Mouse (Mus musculus): Measurements from ENCODE around the gene Rrm2.

Rrm2 gene

DNA sequence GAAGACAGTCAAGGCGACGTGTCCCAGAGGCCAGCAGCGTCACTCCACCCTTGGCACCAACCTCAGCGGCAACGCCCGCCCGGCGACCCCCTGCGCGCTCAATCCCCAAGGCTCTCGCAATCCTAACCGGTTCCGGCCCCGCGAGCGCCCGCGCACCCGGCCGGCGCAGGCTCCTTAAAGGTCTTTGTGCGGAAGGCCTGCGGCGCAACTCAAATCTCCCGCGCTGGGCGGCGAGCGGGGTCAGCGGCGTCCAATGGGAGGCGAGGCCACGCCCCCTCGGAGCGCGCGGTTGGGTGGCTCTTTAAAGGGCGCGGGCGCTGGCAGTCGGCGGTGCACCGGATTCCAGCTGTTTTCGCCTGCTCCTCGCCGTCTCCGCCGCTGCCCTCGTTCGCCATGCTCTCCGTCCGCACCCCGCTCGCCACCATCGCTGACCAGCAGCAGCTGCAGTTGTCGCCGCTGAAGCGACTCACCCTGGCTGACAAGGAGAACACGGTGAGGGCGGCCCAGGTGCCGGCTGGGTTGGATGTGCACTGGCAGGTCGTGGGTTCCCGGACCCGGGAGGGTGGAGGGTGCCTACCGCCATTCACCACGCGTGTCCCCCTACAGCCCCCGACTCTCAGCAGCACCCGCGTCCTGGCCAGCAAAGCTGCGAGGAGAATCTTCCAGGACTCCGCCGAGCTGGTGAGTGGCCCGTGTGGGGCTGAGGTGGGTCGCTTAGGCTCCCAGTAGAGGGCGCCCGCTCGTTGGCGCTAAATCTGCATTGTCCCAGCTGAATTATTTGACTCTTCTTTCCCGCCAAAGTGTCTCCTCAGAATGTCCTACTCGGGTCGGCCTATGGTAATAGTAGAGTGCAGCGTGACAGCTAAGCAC lies at the start of gene Rrm2:
Rrm2 (plus strand) TSS at position 288 of the 870 bp plus-strand sequence.
- in situ Hi-C loops (cut with MboI; ENCODE audit: unreplicated experiment in 2 of 2), result loop anchor here (5.0 to 25.0 kb wide), 5 partner anchors 244 to 1204 kb away; partner anchors contain the start of gene Kidins220 (in 1 of the 2)

DNA sequence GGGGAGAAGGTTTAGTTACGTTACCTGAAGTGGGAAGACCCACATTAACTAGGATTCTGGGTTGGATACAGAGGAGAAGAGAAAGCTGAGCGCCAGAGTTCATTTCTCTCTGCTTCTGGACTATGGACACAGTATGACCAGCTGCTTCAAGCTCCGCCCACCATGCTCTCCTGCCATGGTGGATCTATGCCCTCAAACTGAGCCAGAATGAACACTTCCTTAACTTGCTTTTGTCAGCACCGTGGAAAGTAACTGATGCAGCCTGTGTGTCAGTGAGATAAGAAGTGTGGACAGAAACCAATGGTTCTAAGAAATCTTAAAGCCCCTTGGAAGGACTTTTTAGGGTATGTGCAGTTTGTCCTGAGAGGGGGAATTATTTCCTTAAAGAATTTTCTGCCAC lies 49.0 kb upstream of the Rrm2 start:
- in situ Hi-C loops (cut with MboI; ENCODE audit: unreplicated experiment in 2 of 2), result no loop called here

DNA sequence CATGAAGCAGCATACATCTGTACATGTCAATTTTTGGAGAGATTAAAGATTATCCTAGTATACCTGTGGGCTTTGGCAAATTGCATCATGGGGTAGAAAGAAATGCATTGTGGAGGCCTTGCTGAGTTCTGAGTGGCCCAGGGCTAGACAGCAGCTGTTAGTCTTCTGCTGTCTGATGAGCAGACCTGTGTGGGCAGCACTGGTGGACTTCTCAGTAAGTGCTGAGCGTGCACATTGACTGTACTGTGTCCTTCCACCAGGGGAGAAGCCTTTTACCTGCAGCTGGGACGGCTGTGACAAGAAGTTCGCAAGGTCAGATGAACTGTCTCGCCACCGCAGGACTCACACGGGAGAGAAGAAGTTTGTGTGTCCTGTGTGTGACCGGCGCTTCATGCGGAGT lies 48.1 kb upstream of the Rrm2 start:
- in situ Hi-C loops (cut with MboI; ENCODE audit: unreplicated experiment in 2 of 2), result no loop called here

DNA sequence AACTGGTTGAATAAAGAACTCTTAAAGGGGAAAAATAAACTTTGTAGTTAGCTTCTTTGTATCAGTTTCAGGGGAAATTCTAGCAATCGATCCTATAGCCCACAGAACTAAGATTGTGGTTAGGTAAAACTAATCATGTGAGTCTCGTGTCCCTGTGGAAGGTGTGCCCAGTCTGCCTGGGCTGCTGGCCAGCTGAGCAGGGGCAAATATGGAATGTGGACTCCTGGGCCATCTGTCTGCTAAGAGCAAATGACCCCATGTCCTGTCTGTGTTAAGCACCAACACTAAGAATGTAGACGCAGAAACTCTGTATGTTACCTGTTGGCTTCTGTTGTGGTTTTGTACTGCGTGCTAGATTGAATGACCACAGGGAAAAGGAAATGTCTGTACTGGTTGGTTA lies 46.9 kb upstream of the Rrm2 start:
- in situ Hi-C loops (cut with MboI; ENCODE audit: unreplicated experiment in 2 of 2), result no loop called here

DNA sequence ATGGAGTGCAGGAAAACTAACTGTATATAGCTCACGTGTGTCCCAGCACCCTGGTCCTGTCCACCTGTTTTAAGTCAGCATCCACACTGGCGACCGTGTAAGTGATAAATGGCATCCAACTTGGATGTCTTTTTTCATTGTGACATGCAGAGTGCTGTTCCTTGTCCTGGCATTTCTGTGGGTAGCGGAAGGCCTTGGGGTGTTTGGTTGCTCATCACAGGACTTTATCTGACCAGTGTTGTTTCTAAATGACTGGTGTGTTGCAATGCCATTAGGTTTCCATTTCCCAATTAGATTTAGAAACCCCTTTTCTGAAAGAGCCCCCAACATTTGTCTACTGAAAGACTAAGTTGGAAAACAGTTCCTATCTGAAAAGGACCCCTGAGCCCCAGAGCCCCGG lies 45.9 kb upstream of the Rrm2 start:
- in situ Hi-C loops (cut with MboI; ENCODE audit: unreplicated experiment in 2 of 2), result no loop called here

DNA sequence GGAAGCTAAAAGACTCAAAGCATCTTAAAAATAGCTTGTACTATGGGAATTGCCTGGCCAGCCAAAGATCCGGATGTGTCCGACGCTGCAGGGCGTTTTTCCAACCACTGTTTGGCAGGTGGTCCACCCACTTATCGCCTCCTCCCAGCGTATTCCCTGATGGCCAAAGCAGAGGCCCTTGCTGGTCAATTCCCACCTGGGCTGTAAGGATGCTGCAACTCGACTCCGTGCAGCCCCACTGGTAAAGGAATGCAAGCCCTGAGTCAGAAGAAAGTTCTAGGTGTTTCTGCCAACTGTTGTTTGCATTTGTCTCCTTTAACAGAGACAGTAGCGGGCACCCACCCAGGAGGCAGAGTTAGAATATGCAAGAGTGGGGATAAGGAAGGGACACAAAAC lies 27.9 kb upstream of the Rrm2 start:
- in situ Hi-C loops (cut with MboI; ENCODE audit: unreplicated experiment in 2 of 2), result no loop called here

DNA sequence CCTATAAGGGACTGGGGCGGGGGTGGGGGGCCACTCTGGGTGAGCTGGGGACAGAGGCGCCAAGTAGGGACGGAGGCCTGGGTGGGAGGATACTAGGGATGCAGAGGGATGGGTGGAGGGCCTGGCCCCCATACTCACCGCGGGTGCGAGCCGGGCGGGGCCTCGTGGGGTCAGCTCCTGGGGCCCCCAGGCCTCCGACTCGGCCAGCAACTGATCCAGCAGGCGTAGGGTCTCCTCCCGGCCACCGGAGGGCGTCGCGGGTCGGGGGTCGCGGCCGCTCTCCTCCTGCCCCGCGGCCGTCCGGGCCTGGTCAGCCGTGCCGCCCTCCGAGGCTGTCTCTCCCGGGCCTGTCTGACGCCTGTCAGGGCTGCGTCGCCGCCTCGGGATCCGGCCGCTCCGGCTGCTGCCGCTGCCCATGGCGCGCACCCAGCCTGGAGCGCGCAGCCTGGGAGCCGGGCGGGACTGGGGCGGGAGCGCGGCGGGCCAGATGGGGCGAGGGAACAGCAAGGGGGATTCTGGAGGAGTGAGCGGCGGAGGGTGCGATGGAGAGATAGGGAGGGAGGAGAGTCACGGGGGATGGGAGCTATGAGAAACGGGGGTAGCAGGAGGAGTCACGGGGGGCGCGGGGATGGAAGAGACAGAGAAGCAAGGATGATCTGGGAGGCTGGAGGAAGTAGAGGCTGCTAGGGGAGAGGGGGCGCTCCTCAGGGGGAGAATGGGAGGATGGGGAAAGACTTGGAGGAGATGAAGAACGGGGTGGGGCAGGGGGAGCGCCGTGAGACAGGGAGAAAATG lies 27.4 kb upstream of the Rrm2 start:
- in situ Hi-C loops (cut with MboI; ENCODE audit: unreplicated experiment in 2 of 2), result no loop called here

DNA sequence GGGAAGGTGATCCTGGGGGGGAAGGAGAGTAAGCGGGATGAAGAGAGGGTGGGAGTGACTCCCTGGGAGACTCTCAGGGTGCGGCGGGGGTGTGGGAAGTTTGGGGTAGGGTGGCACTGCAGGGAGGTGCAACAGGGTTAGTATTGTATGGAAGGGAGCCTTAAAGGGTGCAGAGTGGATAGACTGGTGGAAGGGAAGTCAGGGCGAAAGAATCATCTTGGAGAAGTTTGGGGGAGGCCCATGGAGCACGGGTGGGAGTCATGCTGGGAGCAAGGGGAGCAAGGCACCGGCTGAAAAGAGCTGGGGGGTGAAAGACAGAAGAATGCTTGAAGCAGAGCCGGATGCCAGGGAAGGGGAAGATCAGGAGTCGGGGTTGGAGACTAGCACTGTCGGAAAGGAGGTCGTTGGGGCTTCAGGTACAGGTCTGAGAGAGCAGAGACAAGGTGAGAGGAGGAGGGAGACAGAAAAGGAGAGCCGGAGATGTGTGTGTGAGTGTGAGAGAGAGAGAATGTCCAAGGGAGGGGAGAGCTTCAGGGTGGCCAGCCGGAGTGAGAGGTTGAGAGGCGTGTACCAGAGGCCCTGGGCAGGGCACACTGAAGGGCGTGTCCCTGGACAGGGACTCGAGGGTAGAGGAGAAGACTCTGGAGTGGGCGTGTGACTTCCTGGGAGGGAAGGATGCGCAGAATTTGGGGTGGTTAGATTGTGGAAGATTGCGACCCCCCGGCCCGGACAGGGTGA lies 26.6 kb upstream of the Rrm2 start, which contains the start of gene Cys1:
Cys1 (minus strand) TSS at position 528 of the 738 bp plus-strand sequence.
- in situ Hi-C loops (cut with MboI; ENCODE audit: unreplicated experiment in 2 of 2), result no loop called here

DNA sequence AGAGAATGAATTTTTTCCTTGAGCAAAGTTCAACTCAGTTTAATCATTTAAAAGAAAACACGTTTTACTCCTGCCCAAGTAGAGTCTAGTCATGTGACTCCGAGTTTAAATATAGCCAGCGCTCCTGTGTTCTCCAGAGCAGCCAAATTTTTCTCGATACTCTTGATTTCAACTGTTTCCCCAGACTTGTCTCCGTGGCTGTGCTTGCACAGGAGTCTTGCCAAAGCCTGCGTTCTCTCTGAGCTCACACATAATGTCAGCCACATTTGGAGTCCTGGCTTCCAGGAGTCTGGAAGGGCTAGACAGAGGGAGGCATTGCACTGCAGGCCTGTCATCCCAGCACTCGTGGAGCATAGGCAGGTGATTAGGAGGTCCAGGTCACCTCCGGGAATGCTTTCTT lies 25.5 kb upstream of the Rrm2 start:
- in situ Hi-C loops (cut with MboI; ENCODE audit: unreplicated experiment in 2 of 2), result no loop called here

DNA sequence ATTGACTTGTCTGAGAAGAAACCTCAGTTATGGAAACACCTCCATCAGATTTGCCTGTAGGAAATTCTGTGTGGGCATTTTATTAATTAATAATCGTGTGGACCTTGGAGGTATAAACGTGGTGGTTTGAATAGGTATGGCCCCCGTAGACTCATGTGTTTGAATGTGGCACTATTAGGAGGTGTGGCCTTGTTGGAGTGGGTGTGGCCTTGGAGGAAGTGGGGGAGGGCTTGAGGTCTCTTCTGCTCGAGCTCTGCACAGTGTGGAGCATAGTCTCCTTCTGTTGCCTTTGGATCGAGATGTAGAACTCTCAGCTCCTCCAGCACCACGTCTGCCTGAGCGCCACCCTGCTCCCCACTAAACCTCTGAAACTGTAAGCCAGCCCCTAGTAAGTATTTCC lies 24.6 kb upstream of the Rrm2 start:
- in situ Hi-C loops (cut with MboI; ENCODE audit: unreplicated experiment in 2 of 2), result no loop called here

DNA sequence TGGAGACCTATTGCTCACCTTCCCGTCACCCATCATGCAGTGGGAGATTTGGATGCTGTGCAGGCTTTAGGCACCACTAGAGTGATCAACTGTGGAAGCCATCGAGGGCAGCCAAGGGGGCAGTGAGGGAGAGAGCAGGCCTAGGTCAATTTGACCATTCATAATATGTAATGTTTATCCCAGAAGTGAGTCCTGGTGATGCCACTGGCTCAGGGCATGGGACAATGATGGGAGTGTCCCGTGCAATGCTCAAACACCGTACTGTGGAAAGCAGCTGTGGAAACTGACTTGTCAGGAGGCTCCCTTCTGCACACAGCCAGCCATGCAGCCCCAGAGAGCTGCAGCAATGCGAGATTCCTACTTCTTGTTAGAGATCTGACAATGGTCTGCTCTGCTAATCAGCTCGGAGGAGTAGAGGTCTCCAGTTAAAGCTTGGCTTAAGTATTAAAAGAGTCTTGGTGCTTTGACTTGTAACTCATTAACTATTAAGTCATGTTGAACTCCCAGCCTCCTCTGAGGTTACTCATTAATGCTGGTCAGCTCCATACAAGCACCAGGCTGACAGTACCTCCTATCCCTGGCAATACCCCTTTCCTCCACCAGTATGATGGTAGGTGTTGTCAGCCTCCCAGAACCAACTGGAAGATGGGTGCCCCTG lies 21.9 kb upstream of the Rrm2 start:
- in situ Hi-C loops (cut with MboI; ENCODE audit: unreplicated experiment in 2 of 2), result no loop called here

DNA sequence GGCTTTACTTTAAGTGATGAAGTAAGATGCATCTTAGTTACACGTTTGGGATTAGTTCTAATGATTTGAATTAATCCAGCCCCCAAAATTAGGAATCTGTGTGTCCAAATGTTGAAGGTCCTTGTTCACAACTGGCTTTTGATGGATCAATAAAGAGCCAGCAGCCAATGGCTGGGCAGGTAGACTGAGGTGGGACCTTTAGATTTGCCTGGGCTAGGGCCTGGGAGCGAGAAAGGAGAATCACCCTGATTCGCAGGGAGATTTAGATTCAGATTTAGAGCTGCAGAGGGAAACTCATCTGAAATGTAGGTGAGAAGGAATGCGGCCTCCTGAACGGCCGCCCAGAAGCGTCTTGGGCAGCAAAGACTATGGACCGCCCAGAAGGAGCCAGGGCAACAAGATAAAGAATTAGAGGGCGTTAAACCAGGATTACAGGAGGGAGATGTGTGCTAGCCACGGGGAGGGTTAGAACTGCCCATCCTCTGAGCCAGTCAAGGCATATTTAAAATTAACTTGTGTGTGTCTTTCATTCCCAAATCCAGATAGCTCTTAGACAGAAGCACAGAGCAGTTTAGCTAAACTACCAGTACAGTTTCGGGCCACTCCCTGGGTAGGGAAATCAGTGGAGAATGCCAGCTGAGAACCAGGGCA lies 21.2 kb upstream of the Rrm2 start:
- in situ Hi-C loops (cut with MboI; ENCODE audit: unreplicated experiment in 2 of 2), result no loop called here

DNA sequence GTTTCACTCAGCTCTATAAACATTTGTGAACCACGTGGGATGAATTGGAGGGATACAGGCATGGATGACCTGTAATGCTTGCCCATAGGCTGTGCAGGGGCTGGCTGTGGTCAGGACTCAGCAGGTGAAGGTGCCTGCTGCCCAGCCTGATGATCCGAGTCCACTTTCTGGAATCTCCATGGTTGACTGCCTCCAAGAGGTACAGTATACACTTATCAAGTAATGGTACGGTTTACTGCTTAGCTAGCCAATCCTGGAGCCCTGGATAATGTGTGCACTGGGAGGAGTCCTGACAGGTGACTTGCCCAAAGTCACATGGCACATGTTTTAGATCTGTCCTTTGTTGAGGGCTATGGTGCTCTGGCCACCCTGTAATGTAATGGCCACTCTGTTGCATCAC lies 17.7 kb upstream of the Rrm2 start:
- in situ Hi-C loops (cut with MboI; ENCODE audit: unreplicated experiment in 2 of 2), result loop anchor here (10.0 kb wide), 2 partner anchors 86 to 1604 kb away; no protein-coding TSS in a partner anchor

DNA sequence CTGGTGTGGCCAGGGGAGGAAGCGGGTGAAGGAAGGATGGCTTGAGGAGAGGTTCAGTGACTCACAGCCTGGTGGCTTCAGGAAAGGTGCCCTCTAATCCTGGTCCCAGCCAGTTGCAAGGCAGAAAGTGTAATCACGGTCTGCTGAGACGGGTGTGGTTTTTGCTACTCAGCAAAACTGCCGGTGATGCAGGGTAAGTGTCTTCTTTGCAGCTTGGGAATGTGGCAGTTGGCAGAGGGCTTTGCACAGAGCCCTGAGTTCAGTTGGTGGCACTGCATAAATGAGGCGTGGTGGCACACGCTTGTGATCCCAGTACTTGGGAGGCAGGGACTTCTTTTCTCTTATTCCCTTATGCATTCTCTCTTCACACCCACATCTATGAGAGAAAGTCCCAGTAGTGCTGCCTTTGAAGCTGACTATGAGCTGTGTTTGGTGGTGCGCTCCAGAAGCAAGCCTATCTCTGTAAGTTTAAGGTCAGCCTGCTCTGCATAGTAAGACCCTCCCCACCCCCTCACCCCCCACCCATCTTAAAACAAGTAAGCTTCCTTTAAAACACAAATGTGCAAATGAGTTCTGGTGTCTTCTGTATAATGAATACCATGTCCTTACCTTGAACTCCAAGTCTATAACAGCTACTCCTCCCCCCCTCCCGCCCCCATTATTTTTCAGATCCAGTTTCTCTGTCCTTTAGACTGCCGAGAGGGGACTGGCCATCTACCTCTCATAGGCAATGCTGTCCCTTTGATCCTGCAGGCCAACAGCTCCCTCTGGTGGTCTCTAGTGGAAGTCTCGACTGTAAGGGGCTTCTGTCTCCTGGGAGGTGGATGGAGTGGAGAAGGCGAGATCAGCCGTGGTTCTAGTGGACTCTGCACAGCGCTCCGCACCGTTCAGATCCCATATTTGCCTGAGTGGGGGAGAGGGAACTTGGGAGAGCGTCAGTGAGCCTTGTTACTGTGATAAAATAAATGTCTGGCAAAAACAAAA lies 11.2 kb upstream of the Rrm2 start:
- in situ Hi-C loops (cut with MboI; ENCODE audit: unreplicated experiment in 2 of 2), result loop anchor here (5.0 to 10.0 kb wide), 5 partner anchors 92 to 1598 kb away; no protein-coding TSS in a partner anchor

DNA sequence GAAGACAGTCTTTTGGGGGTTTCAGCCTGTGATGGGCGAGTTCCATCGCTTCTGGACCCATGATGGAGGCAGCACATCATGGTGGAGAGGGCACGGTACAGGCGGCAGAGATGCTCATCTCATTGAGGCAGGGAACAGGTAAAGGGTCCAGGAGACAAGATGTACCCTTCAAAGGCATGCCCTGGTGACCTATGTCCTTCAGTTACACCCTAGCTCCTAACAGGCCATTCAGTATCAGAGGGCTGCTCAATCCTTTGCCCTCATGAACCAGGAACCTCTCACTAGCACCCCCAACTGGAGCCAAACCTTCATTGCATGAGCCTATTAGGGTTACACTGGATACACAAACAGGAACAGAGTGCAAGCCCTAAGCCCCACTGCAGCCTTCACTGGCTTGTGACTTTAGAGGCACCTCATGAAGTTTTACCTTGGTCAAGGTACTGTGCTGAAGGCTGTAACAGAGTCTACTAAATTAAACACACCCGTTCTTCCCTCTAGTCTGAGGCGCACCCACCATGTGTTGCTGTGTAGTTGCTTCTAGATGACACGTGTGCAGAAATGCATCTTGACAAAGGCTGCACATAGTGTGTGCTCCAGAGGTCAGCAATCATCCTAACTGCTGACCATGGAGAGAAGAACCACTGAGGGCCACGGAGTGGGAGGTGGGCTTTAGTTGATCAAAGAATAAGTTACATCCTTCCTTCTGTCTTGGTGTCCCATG lies 10.4 kb upstream of the Rrm2 start:
- in situ Hi-C loops (cut with MboI; ENCODE audit: unreplicated experiment in 2 of 2), result loop anchor here (5.0 to 10.0 kb wide), 5 partner anchors 93 to 1597 kb away; no protein-coding TSS in a partner anchor

DNA sequence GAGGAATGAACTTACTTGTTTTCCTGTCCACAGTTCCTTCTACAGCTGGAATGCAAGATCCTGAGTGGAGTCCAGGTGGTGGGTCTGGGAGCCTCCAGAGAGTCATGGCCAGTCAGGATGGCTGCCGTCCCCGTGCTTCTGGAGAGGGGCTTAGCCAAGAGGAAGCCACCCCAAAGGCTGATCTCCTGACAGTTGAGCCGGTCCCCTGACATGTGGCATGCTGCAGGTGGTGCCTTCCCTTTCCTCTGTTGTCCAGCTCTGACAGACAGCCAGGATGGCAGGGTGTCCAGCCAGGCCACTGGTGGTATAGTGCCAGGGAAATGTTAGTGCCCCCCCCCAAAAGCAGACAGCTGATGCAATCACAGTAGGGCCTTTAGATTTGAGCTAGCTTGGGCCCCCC lies 9.5 kb upstream of the Rrm2 start:
- in situ Hi-C loops (cut with MboI; ENCODE audit: unreplicated experiment in 2 of 2), result loop anchor here (5.0 to 10.0 kb wide), 5 partner anchors 94 to 1596 kb away; no protein-coding TSS in a partner anchor

DNA sequence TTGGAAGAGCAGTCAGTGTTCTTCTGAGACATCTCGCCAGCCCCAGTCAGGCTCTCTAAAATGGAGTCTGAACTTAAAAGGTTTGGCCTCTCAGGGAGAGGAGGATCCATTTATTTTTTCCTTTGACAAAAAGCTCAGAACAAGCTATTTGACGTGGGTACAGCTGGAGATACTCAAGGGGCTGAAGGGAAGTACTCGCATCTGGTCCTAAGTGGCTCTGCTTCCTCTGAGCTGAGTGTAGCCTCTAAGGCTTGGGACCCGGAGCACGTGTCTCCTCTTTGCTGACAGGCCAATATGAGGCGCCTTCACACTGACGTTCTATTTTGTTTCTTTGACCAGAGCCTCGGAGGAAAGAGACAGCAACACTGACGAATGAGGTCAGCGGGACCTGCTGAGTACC lies 8.5 kb upstream of the Rrm2 start:
- in situ Hi-C loops (cut with MboI; ENCODE audit: unreplicated experiment in 2 of 2), result loop anchor here (5.0 to 10.0 kb wide), 5 partner anchors 95 to 1595 kb away; no protein-coding TSS in a partner anchor

DNA sequence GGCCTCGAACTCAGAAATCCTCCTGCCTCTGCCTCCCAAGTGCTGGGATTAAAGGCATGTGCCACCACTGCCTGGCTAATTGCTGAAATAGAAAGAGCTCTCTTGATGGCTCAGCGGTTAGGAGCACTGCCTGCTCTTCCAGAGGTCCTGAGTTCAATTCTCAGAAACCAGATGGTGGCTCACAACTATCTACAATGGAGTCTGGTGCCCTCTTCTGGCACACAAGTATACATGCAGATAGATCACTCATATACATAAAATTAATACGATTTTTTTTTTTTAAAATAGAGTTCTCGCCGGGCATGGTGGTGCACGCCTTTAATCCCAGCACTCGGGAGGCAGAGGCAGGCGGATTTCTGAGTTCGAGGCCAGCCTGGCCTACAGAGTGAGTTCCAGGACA lies 6.4 kb upstream of the Rrm2 start:
- in situ Hi-C loops (cut with MboI; ENCODE audit: unreplicated experiment in 2 of 2), result loop anchor here (10.0 to 25.0 kb wide), 4 partner anchors 273 to 1211 kb away; partner anchors contain the start of gene Kidins220 (in 1 of the 2)

Data from v-Abl transformed pro-B cells (cell line).